Mouse (Mus musculus) neural tube, embryonic 13.5 days (tissue): ENCODE results near the gene Fgfr2. TPM values are rescaled to one million over a fixed set of nuclear protein-coding genes. Genes with fewer than 3 reads are reported as not detected.
"Not testable (repeated sequence)": the region's sequence is repeated elsewhere in the genome, so short reads cannot be mapped to it uniquely, and the experiment has no call there.

Experiments
- ATAC-seq: fragments of 200-750 bp; cut with Nextera tagmentation; 2 replicates; pipeline ENCODE4 v1.8.0; 2017; ENCODE audit warnings: low read depth, mild to moderate bottlenecking, moderate TSS enrichment, moderate library complexity
- H3K27ac ChIP-seq: fragments of 300-500 bp; sonication (generic); replicated peaks from 2 replicates; pipeline ENCODE4 v1.5.1; 2015; ENCODE audit warnings: moderate library complexity, mild to moderate bottlenecking, inconsistent platforms
- H3K27me3 ChIP-seq: fragments of 300-500 bp; sonication (generic); 2 replicates; pipeline ENCODE4 v1.6.1; 2015; ENCODE audit warnings: mild to moderate bottlenecking, inconsistent platforms
- H3K36me3 ChIP-seq: fragments of 300-500 bp; sonication (generic); 2 replicates; pipeline ENCODE4 v1.6.1; 2015; ENCODE audit warnings: mild to moderate bottlenecking, inconsistent platforms
- H3K4me1 ChIP-seq: fragments of 300-500 bp; sonication (generic); replicated peaks from 2 replicates; pipeline ENCODE4 v1.6.1; 2015; ENCODE audit warnings: inconsistent platforms
- H3K4me2 ChIP-seq: fragments of 300-500 bp; sonication (generic); 2 replicates; pipeline ENCODE4 v1.6.1; 2015; ENCODE audit warnings: inconsistent platforms, mild to moderate bottlenecking, moderate library complexity
- H3K4me3 ChIP-seq: fragments of 300-500 bp; sonication (generic); 2 replicates; pipeline ENCODE4 v1.5.1; 2015; ENCODE audit warnings: mild to moderate bottlenecking, inconsistent platforms
- H3K9ac ChIP-seq: fragments of 300-500 bp; sonication (generic); 2 replicates; pipeline ENCODE4 v1.6.1; 2015; ENCODE audit warnings: moderate library complexity, mild to moderate bottlenecking, inconsistent platforms
- H3K9me3 ChIP-seq: fragments of 300-500 bp; sonication (generic); 2 replicates; pipeline ENCODE4 v1.6.1; 2016; ENCODE audit warnings: inconsistent platforms
- WGBS: fragments of 180-500 bp; shearing (Covaris S2); methylation state at CpG from one replicate; pipeline ENCODE4 v1.1.7; 2015; 5-methylcytosine and 5-hydroxymethylcytosine counted together
- polyA plus RNA-seq: library from polyadenylated mRNA; unstranded; fragments of >200 nt; fragmentation: Nextera tagmentation; extraction: Ambion mirVana; gene quantifications from 2 replicates; pipeline ENCODE4 v1.2.1, GENCODE M21; 2015

The Fgfr2 gene
- polyA plus RNA-seq, 1 experiment from 2014 or later = 22.9 TPM

GRCm38 (mm10) chr7:131167771-131168170, 1955.4 kb downstream of the Fgfr2 start:
- Histone ChIP-seq H3K9me3 (no peaks in the 10 kb centered on the region), H3K4me3 (no peak overlapping the region), H3K9ac (no peak overlapping the region), H3K4me2 (no peak overlapping the region), H3K36me3 (no peaks in the 10 kb centered on the region), H3K27me3 (no peaks in the 10 kb centered on the region), H3K27ac (no peak overlapping the region), H3K4me1 (no peaks in the 10 kb centered on the region)
- 71% methylated on average over 3 of the region's 3 CpGs for WGBS
- ATAC-seq = no peak

GRCm38 (mm10) chr7:131162251-131162650, 1960.9 kb downstream of the Fgfr2 start:
- Histone ChIP-seq H3K9ac (no peak overlapping the region), H3K4me1 (no peaks in the 10 kb centered on the region), H3K36me3 (no peaks in the 10 kb centered on the region), H3K4me3 (no peak overlapping the region), H3K27ac (no peak overlapping the region), H3K27me3 (no peaks in the 10 kb centered on the region), H3K9me3 (no peaks in the 10 kb centered on the region), H3K4me2 (no peak overlapping the region)
- 84% methylated on average over 7 of the region's 7 CpGs for WGBS
- ATAC-seq = no peak

DNA sequence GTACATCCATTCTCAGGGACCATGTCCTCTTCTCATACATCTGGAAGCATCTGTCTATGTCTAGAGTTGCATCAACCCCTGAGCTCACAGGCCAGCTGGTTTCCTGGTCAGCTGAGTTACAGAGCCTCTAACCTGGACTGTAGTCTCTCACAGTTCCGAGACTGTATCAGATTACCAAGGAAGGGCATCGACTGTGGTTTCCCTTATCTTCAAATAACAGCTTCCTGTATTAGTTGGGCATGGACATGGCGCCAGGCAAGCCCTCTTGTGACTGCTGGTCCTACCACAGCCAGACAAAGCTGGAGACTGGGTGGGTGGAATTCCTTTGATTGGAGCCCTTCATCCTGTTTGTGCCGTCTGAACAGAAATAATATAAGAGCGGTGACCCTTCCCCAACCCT, 1970.1 kb downstream of the Fgfr2 start:
- Histone ChIP-seq H3K27ac (no peak overlapping the region), H3K9ac (no peak overlapping the region), H3K4me2 (no peak overlapping the region), H3K9me3 (no peaks in the 10 kb centered on the region), H3K4me1 (no peaks in the 10 kb centered on the region), H3K36me3 (no peaks in the 10 kb centered on the region), H3K4me3 (no peak overlapping the region), H3K27me3 (no peaks in the 10 kb centered on the region)
- 91% methylated on average over 5 of the region's 5 CpGs for WGBS
- ATAC-seq = no peak

GRCm38 (mm10) chr7:131150179-131150578, 1973.0 kb downstream of the Fgfr2 start:
- Histone ChIP-seq H3K36me3 (no peaks in the 10 kb centered on the region), H3K4me3 (no peak overlapping the region), H3K27ac (no peak overlapping the region), H3K4me1 (no peaks in the 10 kb centered on the region), H3K9me3 (no peaks in the 10 kb centered on the region), H3K9ac (no peak overlapping the region), H3K27me3 (no peaks in the 10 kb centered on the region), H3K4me2 (no peak overlapping the region)
- no peak for ATAC-seq
- 88% methylated on average over 3 of the region's 3 CpGs for WGBS

- Histone ChIP-seq H3K9ac (no peak within 1 kb of the TSS), H3K36me3 (no peaks in the 10 kb centered on the region), H3K27ac (no peak within 1 kb of the TSS), H3K4me3 (no peak within 1 kb of the TSS), H3K27me3 (no peaks in the 10 kb centered on the region), H3K4me1 (no peaks in the 10 kb centered on the region), H3K9me3 (no peaks in the 10 kb centered on the region), H3K4me2 (no peak within 1 kb of the TSS)
- no peak for ATAC-seq
- 91% methylated on average over 2 of the region's 2 CpGs for WGBS
Measured at GRCm38 (mm10) chr7:131146214-131146613, 1976.9 kb downstream of the Fgfr2 start, which contains the start of gene 4933402N03Rik. 4933402N03Rik (minus strand) TSS chr7:131146314.

- no peak for ATAC-seq
- no peak overlapping the region for H3K4me2 ChIP-seq
- no peak overlapping the region for H3K4me3 ChIP-seq
- H3K4me1 ChIP-seq = no peaks in the 10 kb centered on the region
- H3K27ac ChIP-seq = no peak overlapping the region
- no peaks in the 10 kb centered on the region for H3K27me3 ChIP-seq
- no peaks in the 10 kb centered on the region for H3K9me3 ChIP-seq
- H3K36me3 ChIP-seq = no peaks in the 10 kb centered on the region
- 73% methylated on average over 3 of the region's 3 CpGs for WGBS
- H3K9ac ChIP-seq = no peak overlapping the region
Measured at GRCm38 (mm10) chr7:131133181-131133580, 1990.0 kb downstream of the Fgfr2 start.

DNA sequence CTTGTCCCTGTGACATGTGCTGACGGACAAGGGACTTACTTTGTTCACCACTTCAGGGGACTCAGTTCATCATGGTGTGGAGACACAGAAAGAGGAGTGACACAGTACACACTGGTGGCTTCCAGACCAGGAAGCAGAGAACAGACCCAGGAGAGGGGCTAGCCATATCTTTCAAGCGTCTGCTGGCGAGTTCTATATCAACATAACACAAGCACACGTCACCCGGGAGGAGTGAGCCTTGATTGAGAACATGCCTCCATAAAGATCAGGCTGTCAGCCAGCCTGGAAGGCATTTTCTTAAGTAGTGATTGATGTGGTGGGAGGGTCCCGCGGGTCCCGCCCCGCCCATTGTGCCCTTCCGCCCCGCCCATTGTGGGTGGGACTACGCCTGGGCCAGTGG, 1993.1 kb downstream of the Fgfr2 start:
- Histone ChIP-seq H3K36me3 (no peaks in the 10 kb centered on the region), H3K4me2 (no peak overlapping the region), H3K27ac (no peak overlapping the region), H3K9me3 (no peaks in the 10 kb centered on the region), H3K4me3 (no peak overlapping the region), H3K27me3 (no peaks in the 10 kb centered on the region), H3K9ac (no peak overlapping the region), H3K4me1 (no peaks in the 10 kb centered on the region)
- 70% methylated on average over 12 of the region's 12 CpGs for WGBS
- no peak for ATAC-seq

DNA sequence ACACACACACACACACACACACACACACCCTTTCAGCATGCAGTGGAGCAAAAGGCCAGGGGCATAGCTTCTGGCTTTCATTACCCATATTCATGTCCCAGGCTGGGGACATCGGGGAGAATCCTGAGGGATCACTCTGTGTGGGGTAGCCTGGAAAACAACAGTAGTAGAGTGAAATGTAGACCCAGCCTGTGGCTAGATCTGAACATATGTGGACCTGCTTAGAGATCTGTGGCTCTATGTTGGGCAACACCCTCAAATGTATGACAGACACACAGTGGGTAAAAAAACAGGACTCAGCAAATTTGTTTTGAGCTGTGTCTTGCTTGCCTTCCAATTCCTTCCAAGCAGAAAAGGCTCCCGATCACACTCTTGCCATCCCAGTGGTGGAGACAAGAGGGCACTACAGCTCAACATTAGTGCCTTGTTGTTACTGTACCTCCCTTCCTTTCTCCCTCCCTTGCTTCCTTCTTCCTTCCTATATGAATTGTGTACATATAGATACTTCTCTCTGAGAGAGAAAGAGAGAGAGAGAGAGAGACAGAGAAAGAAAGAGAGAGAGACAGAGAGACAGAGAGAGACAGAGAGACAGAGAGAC, 2000.8 kb downstream of the Fgfr2 start:
- H3K36me3 ChIP-seq = no peaks in the 10 kb centered on the region
- H3K4me1 ChIP-seq = no peaks in the 10 kb centered on the region

GRCm38 (mm10) chr7:131114434-131114833, 2008.7 kb downstream of the Fgfr2 start:
- no peak overlapping the region for H3K9ac ChIP-seq
- no peaks in the 10 kb centered on the region for H3K36me3 ChIP-seq
- H3K4me3 ChIP-seq = no peak overlapping the region
- ATAC-seq = no peak
- H3K27me3 ChIP-seq = no peaks in the 10 kb centered on the region
- WGBS = 84% methylated on average over 2 of the region's 2 CpGs
- H3K9me3 ChIP-seq = no peaks in the 10 kb centered on the region
- no peak overlapping the region for H3K4me2 ChIP-seq
- H3K4me1 ChIP-seq = no peaks in the 10 kb centered on the region
- no peak overlapping the region for H3K27ac ChIP-seq

More for the DNA sequence above, 2000.8 kb downstream of the Fgfr2 start:
- H3K4me2 ChIP-seq = no peak overlapping the region
- H3K27me3 ChIP-seq = no peaks in the 10 kb centered on the region
- no peak overlapping the region for H3K9ac ChIP-seq
- no peak overlapping the region for H3K27ac ChIP-seq
- no peaks in the 10 kb centered on the region for H3K9me3 ChIP-seq
- WGBS = 96% methylated on average over 2 of the region's 2 CpGs
- ATAC-seq = no peak
- H3K4me3 ChIP-seq = no peak overlapping the region

DNA sequence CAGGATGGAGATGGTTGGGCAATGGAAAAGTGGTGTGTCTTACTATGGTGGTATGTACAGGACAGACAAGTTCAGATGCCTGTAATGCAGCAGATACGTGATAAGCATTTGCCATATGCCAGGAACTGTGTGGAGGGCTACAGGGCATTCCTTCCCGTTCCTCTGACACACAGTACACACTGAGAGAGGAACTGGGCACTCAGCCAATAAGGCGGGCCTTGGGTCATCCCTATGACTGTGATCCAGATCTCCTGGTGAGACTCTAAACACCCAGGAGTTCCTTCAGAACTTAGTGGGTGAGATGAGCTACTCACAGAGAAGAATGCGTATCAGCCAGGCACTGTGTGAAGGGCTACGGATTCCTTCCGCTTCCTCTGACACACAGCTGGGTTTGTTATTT, 2009.5 kb downstream of the Fgfr2 start:
- no peaks in the 10 kb centered on the region for H3K4me1 ChIP-seq
- H3K4me3 ChIP-seq = no peak overlapping the region
- no peaks in the 10 kb centered on the region for H3K36me3 ChIP-seq
- H3K27me3 ChIP-seq = no peaks in the 10 kb centered on the region
- no peak overlapping the region for H3K27ac ChIP-seq
- no peak overlapping the region for H3K4me2 ChIP-seq
- ATAC-seq = no peak
- no peaks in the 10 kb centered on the region for H3K9me3 ChIP-seq
- WGBS = 82% methylated on average over 6 of the region's 6 CpGs
- no peak overlapping the region for H3K9ac ChIP-seq

GRCm38 (mm10) chr7:131112486-131112885, 2010.7 kb downstream of the Fgfr2 start:
- WGBS = 42% methylated on average over 3 of the region's 3 CpGs
- no peak for ATAC-seq
- Histone ChIP-seq H3K4me1 (no peaks in the 10 kb centered on the region), H3K4me3 (no peak overlapping the region), H3K4me2 (no peak overlapping the region), H3K9ac (no peak overlapping the region), H3K9me3 (no peaks in the 10 kb centered on the region), H3K36me3 (no peaks in the 10 kb centered on the region), H3K27ac (no peak overlapping the region), H3K27me3 (no peaks in the 10 kb centered on the region)

- H3K27ac ChIP-seq, ATAC-seq, H3K4me2 ChIP-seq, H3K9ac ChIP-seq, H3K9me3 ChIP-seq, H3K4me3 ChIP-seq, H3K36me3 ChIP-seq, H3K27me3 ChIP-seq, H3K4me1 ChIP-seq: not testable (repeated sequence)
- WGBS = 83% methylated on average over 9 of the region's 9 CpGs
Measured at GRCm38 (mm10) chr7:131082403-131082802, 2040.7 kb downstream of the Fgfr2 start.

GRCm38 (mm10) chr7:131075956-131076355, 2047.2 kb downstream of the Fgfr2 start:
- H3K4me1 ChIP-seq = no peaks in the 10 kb centered on the region
- H3K9me3 ChIP-seq = no peaks in the 10 kb centered on the region
- H3K4me3 ChIP-seq = no peak overlapping the region
- H3K27me3 ChIP-seq = no peaks in the 10 kb centered on the region
- H3K36me3 ChIP-seq = no peaks in the 10 kb centered on the region
- no peak overlapping the region for H3K4me2 ChIP-seq
- ATAC-seq = no peak
- WGBS = 3% methylated on average over 1 of the region's 1 CpGs
- no peak overlapping the region for H3K9ac ChIP-seq
- no peak overlapping the region for H3K27ac ChIP-seq
